Mouse (Mus musculus) kidney, adult 2 months (tissue): ENCODE data around the gene Nckipsd.

Source experiments
- CTCF ChIP-seq: fragments of 200-500 bp; conservative IDR thresholded peaks from 2 replicates; pipeline ENCODE4 v1.5.1; 2011; ENCODE audit warnings: low read depth, mild to moderate bottlenecking, control low read depth, low read length, moderate library complexity, mixed read lengths; ENCODE audit not compliant: insufficient read depth, insufficient read length
- POLR2A ChIP-seq: fragments of 200-500 bp; IDR thresholded peaks from one replicate; pipeline ENCODE4 v1.6.1; 2011; ENCODE audit warnings: low read depth, low read length, control low read depth

- TF ChIP-seq CTCF (no peak), POLR2A (no peak)
Observed at GRCm38 (mm10) chr9:108798508-108799075, 9.6 kb upstream of the Nckipsd start.
